Mouse (Mus musculus) kidney, postnatal 25 days (tissue): ENCODE data around the gene Olfr509.
"Not testable (repeated sequence)": the region's sequence is repeated elsewhere in the genome, so short reads cannot be mapped to it uniquely, and the experiment has no call there.

Experiments used
- DNase-seq, 2 experiments: peaks; one replicate each; pipeline ENCODE4 v3.0.0; 2021; ENCODE audit warnings: mixed read lengths in 2 of 2

Olfr509 gene

GRCm38 (mm10) chr7:108651806-108652205 lies at the start of gene Olfr509:
Gene Olfr509 (minus strand): TSS chr7:108651906.
- no peak for DNase-seq

- no peak for DNase-seq
Observed at GRCm38 (mm10) chr7:108678886-108679285, 27.2 kb upstream of the Olfr509 start.

GRCm38 (mm10) chr7:108671058-108671457 lies 19.4 kb upstream of the Olfr509 start:
- DNase-seq = no peak

DNA sequence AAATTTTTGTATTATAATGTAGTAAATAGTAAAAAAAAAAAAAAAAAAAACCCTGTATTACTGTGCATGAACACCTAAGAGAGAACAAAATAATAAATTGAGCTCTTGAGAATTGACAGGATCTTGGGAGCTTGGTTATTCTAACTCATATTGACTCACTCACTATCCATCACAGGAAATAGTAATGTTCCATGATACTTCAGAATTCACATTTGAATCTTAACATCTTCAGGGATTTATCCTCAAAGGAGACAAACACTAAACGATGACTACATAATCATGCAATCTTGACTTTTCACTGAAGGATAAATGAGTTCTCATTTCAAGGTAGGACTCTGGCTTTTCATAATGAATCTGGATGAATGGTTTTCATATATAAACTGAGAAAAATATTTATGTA lies 14.4 kb upstream of the Olfr509 start, which contains the start of gene Olfr510:
Gene Olfr510 (plus strand): TSS at position 301 of the 400 bp plus-strand sequence.
- no peak for DNase-seq

DNA sequence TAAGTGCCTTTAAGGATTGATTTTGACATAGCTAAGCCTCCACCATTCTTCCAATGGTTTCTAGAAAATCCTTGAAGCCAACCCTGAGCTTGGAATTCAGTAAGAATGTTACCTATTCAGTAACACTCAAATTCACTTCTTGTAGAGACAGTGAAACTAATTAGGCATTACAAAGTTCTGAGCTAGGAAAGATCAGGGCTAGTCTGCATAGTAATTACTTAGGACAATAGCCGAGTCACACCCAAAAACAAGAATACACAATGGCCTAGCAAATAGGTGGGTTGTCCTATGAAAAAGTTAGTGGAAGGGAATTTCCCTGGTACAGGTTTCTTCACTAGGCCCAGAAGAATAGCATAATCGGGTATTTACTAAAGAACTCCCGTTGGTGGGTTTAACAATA lies 10.7 kb upstream of the Olfr509 start:
- DNase-seq = no peak

- no peak for DNase-seq
Observed at GRCm38 (mm10) chr7:108629694-108630093, 22.0 kb downstream of the Olfr509 start, which contains the start of gene Olfr508. Gene Olfr508 (plus strand): TSS chr7:108629994.

DNA sequence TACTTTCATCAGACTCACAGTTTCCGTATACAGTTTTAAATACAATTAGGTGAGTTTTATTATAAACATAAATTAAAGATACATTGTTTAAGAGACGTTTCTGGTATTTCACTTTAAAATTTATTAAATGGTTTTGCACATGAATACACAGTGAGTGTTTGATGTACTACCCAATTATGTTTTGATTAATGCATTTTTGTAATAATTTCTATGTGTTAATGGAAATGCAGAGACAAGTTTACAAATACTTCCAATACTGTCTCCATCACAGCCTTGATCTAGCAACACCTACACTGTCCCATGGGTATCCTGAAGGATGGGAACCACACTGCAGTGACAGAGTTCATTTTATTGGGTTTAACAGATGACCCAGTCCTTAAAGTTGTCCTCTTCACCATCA lies 30.2 kb downstream of the Olfr509 start, which contains the start of gene Olfr507:
Gene Olfr507 (plus strand): TSS at position 301 of the 400 bp plus-strand sequence.
- no peak for DNase-seq

- not testable (repeated sequence) for DNase-seq
Observed at GRCm38 (mm10) chr7:108616781-108617180, 34.9 kb downstream of the Olfr509 start.

DNA sequence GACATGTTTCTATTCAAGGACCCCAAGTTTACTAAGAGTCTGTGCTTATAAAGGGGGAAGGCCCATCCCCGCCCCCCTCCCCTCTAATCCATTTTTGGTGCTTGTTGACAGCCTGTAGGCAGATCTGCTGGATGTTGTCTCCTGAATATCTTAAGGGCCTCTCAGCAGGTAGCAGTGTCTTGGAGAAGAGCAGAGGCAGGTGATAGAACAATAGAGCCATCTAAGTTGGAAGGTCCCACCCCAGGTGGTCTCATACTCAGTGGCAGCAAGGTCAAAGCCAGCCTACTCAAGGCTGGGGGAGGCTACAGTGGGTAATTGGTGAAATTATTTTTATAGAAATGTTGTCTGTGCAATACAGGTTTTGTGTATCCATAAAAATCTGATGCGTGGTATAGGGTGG lies 37.6 kb downstream of the Olfr509 start:
- no peak for DNase-seq

- no peak for DNase-seq
Observed at GRCm38 (mm10) chr7:108610487-108610886, 41.2 kb downstream of the Olfr509 start, which contains the start of gene Olfr506. Gene Olfr506 (plus strand): TSS chr7:108610787.

DNA sequence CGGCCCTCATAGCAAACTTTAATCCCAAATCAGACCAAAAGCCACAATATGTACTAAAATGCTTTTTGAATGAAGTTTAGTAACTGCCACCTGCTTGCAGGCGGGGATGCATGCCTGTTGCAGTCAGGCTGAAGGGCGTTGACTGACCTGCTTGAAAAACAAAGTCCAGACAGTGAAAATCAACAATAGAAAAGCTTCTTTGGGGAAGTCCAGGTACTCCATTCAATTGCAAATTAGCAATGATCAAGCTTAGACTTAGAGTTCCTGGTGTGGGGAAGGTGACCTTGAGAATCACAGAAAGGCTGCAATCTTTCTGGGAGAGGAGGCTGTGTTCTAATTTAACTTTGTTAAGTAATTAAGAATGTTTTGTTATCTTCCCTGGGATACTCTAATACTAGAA lies 49.8 kb downstream of the Olfr509 start:
- DNase-seq = not testable (repeated sequence)
